Mouse (Mus musculus): ENCODE measurements around the gene Ptger4.

The Ptger4 gene

DNA sequence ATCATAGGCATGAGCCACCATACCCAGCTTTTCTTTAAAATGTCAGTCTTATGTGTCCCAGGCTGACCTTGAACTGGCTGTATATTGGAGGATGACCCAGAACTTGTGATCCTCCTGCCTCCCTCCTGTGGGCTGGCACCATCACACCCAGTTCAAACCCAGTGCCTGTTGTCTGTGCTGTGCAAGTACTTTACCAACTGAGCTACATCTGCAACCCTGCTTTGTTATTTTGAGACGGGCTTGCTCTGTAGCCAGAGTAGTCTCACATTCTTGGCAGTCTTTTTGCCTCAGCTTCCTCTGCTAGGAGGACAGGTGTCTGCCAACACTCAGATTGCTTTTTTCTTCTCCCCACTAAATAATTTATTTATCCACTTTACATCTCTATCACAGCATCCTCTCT lies 86.6 kb downstream of the Ptger4 start:
- DNase-seq: no peak

All from cerebellum, postnatal 25 days (tissue).